Mouse (Mus musculus): ENCODE data around the gene Slain1. TPM values are rescaled to one million over a fixed set of nuclear protein-coding genes. Genes with fewer than 3 reads are reported as not detected.
"Not testable (repeated sequence)": the region's sequence is repeated elsewhere in the genome, so short reads cannot be mapped to it uniquely, and the experiment has no call there.

Slain1 gene
- polyA plus RNA-seq, 1 experiment from 2014 or later: 17.1 TPM

DNA sequence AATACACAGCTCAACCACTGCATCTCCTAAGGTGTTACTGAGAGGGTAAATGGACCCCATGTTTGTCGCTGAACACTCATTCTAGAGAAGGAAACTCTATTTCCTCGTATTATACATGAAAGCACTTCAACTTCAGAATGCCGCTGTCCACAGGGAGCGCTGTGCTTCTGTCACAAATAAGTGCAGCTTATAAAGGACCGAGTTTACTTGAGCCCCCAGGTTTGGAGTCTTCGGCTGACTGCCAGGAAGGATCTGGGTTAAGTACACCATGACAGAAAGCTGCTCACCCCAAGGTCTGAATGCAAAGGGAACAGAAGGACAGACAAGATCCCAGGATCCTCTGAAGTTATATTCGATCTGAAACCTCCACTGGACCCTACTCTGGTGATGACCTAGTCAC is 91.2 kb downstream of the Slain1 start:
- Histone ChIP-seq H3K27me3 (ENCODE audit: control insufficient read depth, insufficient read depth, low read length) (no peaks in the 10 kb centered on the region), H3K4me2 (ENCODE audit: low read depth, low read length, severe bottlenecking) (no peak overlapping the region), H3K4me3 (ENCODE audit: low read depth, low read length) (no peak overlapping the region), H3K9me3 (ENCODE audit: control insufficient read depth, low read length) (no peaks in the 10 kb centered on the region), H3K27ac (ENCODE audit: low read depth, low read length) (no peak overlapping the region), H3K9ac (ENCODE audit: low read length) (no peak overlapping the region), H3K4me1 (replicated peaks; ENCODE audit: control insufficient read depth, insufficient read depth, low read length) (no peaks in the 10 kb centered on the region), H3K36me3 (ENCODE audit: control insufficient read depth, insufficient read depth, low read length) (no peaks in the 10 kb centered on the region)
- WGBS: 88% methylated on average over 7 of the region's 7 CpGs
- DNase-seq (ENCODE audit: low spot score) (no peak), ATAC-seq (replicated peaks; ENCODE audit: low FRiP score) (no peak)

DNA sequence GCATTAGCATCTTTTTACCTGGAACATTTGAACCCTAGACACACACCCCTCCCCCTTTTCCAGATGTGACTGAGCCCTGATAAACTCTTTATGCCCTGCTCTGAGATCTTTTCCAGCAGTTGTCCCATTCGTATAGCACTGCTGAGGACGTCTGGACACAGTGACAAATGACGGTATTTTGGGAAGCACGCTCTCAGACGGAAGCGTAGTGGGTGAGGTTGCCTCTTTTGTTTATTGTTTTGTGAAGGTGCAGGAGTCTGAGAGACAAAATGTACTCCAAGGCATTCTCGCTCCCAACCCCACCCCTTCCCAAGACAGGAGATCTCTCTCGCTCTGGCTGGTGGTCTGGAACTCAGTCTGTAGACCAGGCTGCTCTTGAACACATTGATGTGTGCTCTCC is 92.1 kb downstream of the Slain1 start:
- H3K4me2 ChIP-seq (ENCODE audit: low read depth, low read length, severe bottlenecking): no peak overlapping the region
- WGBS: 85% methylated on average over 8 of the region's 8 CpGs
- no peak overlapping the region for H3K4me3 ChIP-seq (ENCODE audit: low read depth, low read length)
- H3K36me3 ChIP-seq (ENCODE audit: control insufficient read depth, insufficient read depth, low read length): no peaks in the 10 kb centered on the region
- no peaks in the 10 kb centered on the region for H3K9me3 ChIP-seq (ENCODE audit: control insufficient read depth, low read length)
- H3K4me1 ChIP-seq (replicated peaks; ENCODE audit: control insufficient read depth, insufficient read depth, low read length): no peaks in the 10 kb centered on the region
- H3K9ac ChIP-seq (ENCODE audit: low read length): no peak overlapping the region
- no peak for DNase-seq (ENCODE audit: low spot score)
- no peak for ATAC-seq (replicated peaks; ENCODE audit: low FRiP score)
- no peaks in the 10 kb centered on the region for H3K27me3 ChIP-seq (ENCODE audit: control insufficient read depth, insufficient read depth, low read length)
- H3K27ac ChIP-seq (ENCODE audit: low read depth, low read length): no peak overlapping the region

- Histone ChIP-seq H3K4me1 (replicated peaks; ENCODE audit: control insufficient read depth, insufficient read depth, low read length) (no peaks in the 10 kb centered on the region), H3K9ac (ENCODE audit: low read length) (no peak overlapping the region), H3K27me3 (ENCODE audit: control insufficient read depth, insufficient read depth, low read length) (no peaks in the 10 kb centered on the region), H3K27ac (ENCODE audit: low read depth, low read length) (no peak overlapping the region), H3K36me3 (ENCODE audit: control insufficient read depth, insufficient read depth, low read length) (no peaks in the 10 kb centered on the region), H3K4me3 (ENCODE audit: low read depth, low read length) (no peak overlapping the region), H3K4me2 (ENCODE audit: low read depth, low read length, severe bottlenecking) (no peak overlapping the region), H3K9me3 (ENCODE audit: control insufficient read depth, low read length) (no peaks in the 10 kb centered on the region)
- ATAC-seq (replicated peaks; ENCODE audit: low FRiP score): no peak
- WGBS: 71% methylated on average over 6 of the region's 6 CpGs
- DNase-seq (ENCODE audit: low spot score): no peak
These were observed 97.3 kb downstream of the Slain1 start for GRCm38 (mm10) chr14:103747345-103747744.

DNA sequence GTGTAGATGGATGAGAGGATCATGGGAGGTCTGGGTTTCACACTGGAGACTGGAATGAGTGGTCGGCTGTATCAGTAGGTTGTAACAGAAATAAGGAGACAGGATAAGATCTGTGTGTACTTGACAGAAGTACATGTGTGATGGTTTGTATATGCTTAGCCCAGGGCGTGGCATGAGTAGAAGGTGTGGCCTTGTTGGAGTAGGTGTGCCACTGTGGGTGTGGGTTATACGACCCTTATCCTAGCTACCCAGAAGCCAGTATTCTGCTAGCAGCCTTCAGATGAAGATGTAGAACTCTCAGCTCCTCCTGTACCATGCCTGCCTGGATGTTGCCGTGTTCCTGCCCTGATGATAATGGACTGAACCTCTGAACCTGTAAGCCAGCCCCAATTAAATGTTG is 100.6 kb downstream of the Slain1 start:
- WGBS: 94% methylated on average over 4 of the region's 4 CpGs

GRCm38 (mm10) chr14:103751384-103751783 is 101.4 kb downstream of the Slain1 start:
- Histone ChIP-seq H3K4me3 (ENCODE audit: low read depth, low read length) (no peak overlapping the region), H3K9ac (ENCODE audit: low read length) (no peak overlapping the region), H3K4me1 (replicated peaks; ENCODE audit: control insufficient read depth, insufficient read depth, low read length) (no peaks in the 10 kb centered on the region), H3K36me3 (ENCODE audit: control insufficient read depth, insufficient read depth, low read length) (no peaks in the 10 kb centered on the region), H3K4me2 (ENCODE audit: low read depth, low read length, severe bottlenecking) (no peak overlapping the region), H3K27me3 (ENCODE audit: control insufficient read depth, insufficient read depth, low read length) (no peaks in the 10 kb centered on the region), H3K9me3 (ENCODE audit: control insufficient read depth, low read length) (no peaks in the 10 kb centered on the region), H3K27ac (ENCODE audit: low read depth, low read length) (no peak overlapping the region)
- ATAC-seq (replicated peaks; ENCODE audit: low FRiP score) (no peak), DNase-seq (ENCODE audit: low spot score) (no peak)

More for the DNA sequence above, 100.6 kb downstream of the Slain1 start:
- not testable (repeated sequence) for H3K4me2 ChIP-seq (ENCODE audit: low read depth, low read length, severe bottlenecking); H3K36me3 ChIP-seq (ENCODE audit: control insufficient read depth, insufficient read depth, low read length); H3K4me1 ChIP-seq (replicated peaks; ENCODE audit: control insufficient read depth, insufficient read depth, low read length); ATAC-seq (replicated peaks; ENCODE audit: low FRiP score); H3K9ac ChIP-seq (ENCODE audit: low read length); H3K9me3 ChIP-seq (ENCODE audit: control insufficient read depth, low read length); H3K27ac ChIP-seq (ENCODE audit: low read depth, low read length); DNase-seq (ENCODE audit: low spot score); H3K4me3 ChIP-seq (ENCODE audit: low read depth, low read length); H3K27me3 ChIP-seq (ENCODE audit: control insufficient read depth, insufficient read depth, low read length)

- ATAC-seq (replicated peaks; ENCODE audit: low FRiP score) (no peak), DNase-seq (ENCODE audit: low spot score) (no peak)
- no peaks in the 10 kb centered on the region for H3K36me3 ChIP-seq (ENCODE audit: control insufficient read depth, insufficient read depth, low read length)
- no peaks in the 10 kb centered on the region for H3K4me1 ChIP-seq (replicated peaks; ENCODE audit: control insufficient read depth, insufficient read depth, low read length)
- H3K27ac ChIP-seq (ENCODE audit: low read depth, low read length): no peak overlapping the region
- H3K9ac ChIP-seq (ENCODE audit: low read length): no peak overlapping the region
- H3K9me3 ChIP-seq (ENCODE audit: control insufficient read depth, low read length): no peaks in the 10 kb centered on the region
- H3K4me3 ChIP-seq (ENCODE audit: low read depth, low read length): no peak overlapping the region
- no peak overlapping the region for H3K4me2 ChIP-seq (ENCODE audit: low read depth, low read length, severe bottlenecking)
- 94% methylated on average over 7 of the region's 7 CpGs for WGBS
- no peaks in the 10 kb centered on the region for H3K27me3 ChIP-seq (ENCODE audit: control insufficient read depth, insufficient read depth, low read length)
These were observed 102.7 kb downstream of the Slain1 start for GRCm38 (mm10) chr14:103752773-103753172.

DNA sequence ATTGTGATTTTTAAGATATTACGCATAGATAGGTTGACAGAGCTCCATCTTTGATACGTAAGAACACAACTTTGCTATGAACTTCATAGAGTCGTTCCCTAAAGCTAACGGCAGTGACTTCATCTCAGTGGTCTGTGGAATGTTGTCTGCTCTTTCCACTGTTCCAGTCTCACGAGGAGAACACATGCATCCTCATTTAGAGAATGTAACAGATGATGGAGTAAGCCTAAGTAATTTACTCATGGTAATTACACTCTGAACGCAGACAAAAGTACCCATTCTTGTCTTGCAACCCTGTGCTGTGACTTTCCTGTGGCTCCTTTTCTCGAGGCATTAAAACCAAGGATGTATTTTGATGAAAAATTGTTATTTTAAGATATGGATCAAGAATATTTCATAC is 104.0 kb downstream of the Slain1 start:
- Histone ChIP-seq H3K27me3 (ENCODE audit: control insufficient read depth, insufficient read depth, low read length) (no peaks in the 10 kb centered on the region), H3K36me3 (ENCODE audit: control insufficient read depth, insufficient read depth, low read length) (no peaks in the 10 kb centered on the region), H3K9ac (ENCODE audit: low read length) (no peak overlapping the region), H3K27ac (ENCODE audit: low read depth, low read length) (no peak overlapping the region), H3K4me3 (ENCODE audit: low read depth, low read length) (no peak overlapping the region), H3K4me1 (replicated peaks; ENCODE audit: control insufficient read depth, insufficient read depth, low read length) (no peaks in the 10 kb centered on the region), H3K4me2 (ENCODE audit: low read depth, low read length, severe bottlenecking) (no peak overlapping the region), H3K9me3 (ENCODE audit: control insufficient read depth, low read length) (no peaks in the 10 kb centered on the region)
- DNase-seq (ENCODE audit: low spot score): no peak
- 80% methylated on average over 7 of the region's 7 CpGs for WGBS
- ATAC-seq (replicated peaks; ENCODE audit: low FRiP score): no peak

- no peak for DNase-seq (ENCODE audit: low spot score)
- H3K4me3 ChIP-seq (ENCODE audit: low read depth, low read length): no peak overlapping the region
- no peaks in the 10 kb centered on the region for H3K36me3 ChIP-seq (ENCODE audit: control insufficient read depth, insufficient read depth, low read length)
- 89% methylated on average over 9 of the region's 9 CpGs for WGBS
- H3K9ac ChIP-seq (ENCODE audit: low read length): no peak overlapping the region
- H3K9me3 ChIP-seq (ENCODE audit: control insufficient read depth, low read length): no peaks in the 10 kb centered on the region
- no peak for ATAC-seq (replicated peaks; ENCODE audit: low FRiP score)
- H3K27ac ChIP-seq (ENCODE audit: low read depth, low read length): no peak overlapping the region
- no peak overlapping the region for H3K4me2 ChIP-seq (ENCODE audit: low read depth, low read length, severe bottlenecking)
- no peaks in the 10 kb centered on the region for H3K4me1 ChIP-seq (replicated peaks; ENCODE audit: control insufficient read depth, insufficient read depth, low read length)
- H3K27me3 ChIP-seq (ENCODE audit: control insufficient read depth, insufficient read depth, low read length): no peaks in the 10 kb centered on the region
These were observed 104.4 kb downstream of the Slain1 start for GRCm38 (mm10) chr14:103754465-103754864.

Measured in forebrain, embryonic 11.5 days (tissue).